In genomic region chr10:62507591-62508308, GRCm38 (mm10) we compare ENCODE assay signal across 7 mouse cellular contexts. TPM values are rescaled to one million over a fixed set of nuclear protein-coding genes. Genes with fewer than 3 reads are reported as not detected.
DNase-seq lines count a peak whose midpoint lies in the region; ATAC-seq and TF ChIP-seq lines count a peak whose summit lies in the region.

No protein-coding gene starts in this region.

- no peak overlapping the region for H3K27ac ChIP-seq in ES-E14 (ENCODE audit: insufficient read depth, low read depth, low read length, poor library complexity, severe bottlenecking)
- peak overlapping the region; percentile 76 for H3K27ac ChIP-seq in liver, embryonic 13.5 days

- H3K4me3 ChIP-seq in ES-E14 (ENCODE audit: insufficient read depth in 1 of 2, low read depth in 1 of 2, low read length in 2 of 2, poor library complexity in 1 of 2, severe bottlenecking in 1 of 2): peak overlapping the region in 1 of 2 experiments; percentile 39; a peak in 1 of 4 replicates
- H3K4me3 ChIP-seq in liver, embryonic 13.5 days (replicated peaks): peak overlapping the region; percentile 54
- peak overlapping the region; percentile 14 for H3K4me3 ChIP-seq in myocyte

- H3K4me1 ChIP-seq in ES-E14 (ENCODE audit: control insufficient read depth in 2 of 2, insufficient read depth in 2 of 2, low read length in 2 of 2, poor library complexity in 1 of 2): peaks cover 0 to 5% of the 10 kb centered on the region in 2 experiments; a peak in 2 of 4 replicates
- peaks cover 70% of the 10 kb centered on the region for H3K4me1 ChIP-seq in liver, embryonic 13.5 days (replicated peaks)

- DNase-seq in ES-E14 (ENCODE audit: low read depth, low spot score): no peak
- DNase-seq in brain, adult 2 months (ENCODE audit: low read depth, low spot score): peak; percentile 35
- peak; percentile 41 for DNase-seq in gastrocnemius, postnatal 10 days
- DNase-seq in induced T-regulatory cell, adult 2 months (ENCODE audit: low read depth): peak; percentile 97
- no peak for DNase-seq in liver, embryonic 13.5 days
- DNase-seq in thymus, postnatal 25 days: peak; percentile 65

- WGBS in liver, embryonic 13.5 days (ENCODE audit: insufficient replicate concordance): 3% methylated on average over 18 of the region's 18 CpGs

- no peak for TF ChIP-seq POLR2A in myocyte (IDR thresholded peaks at IDR 0.05; ENCODE audit: insufficient read length, low read depth)

- H3K9ac ChIP-seq in ES-E14 (ENCODE audit: insufficient read depth, low read depth, low read length, poor library complexity, severe bottlenecking): no peak overlapping the region
- peak overlapping the region; percentile 69 for H3K9ac ChIP-seq in liver, embryonic 13.5 days

- peak overlapping the region; percentile 80 for H3K4me2 ChIP-seq in liver, embryonic 13.5 days
- H3K4me2 ChIP-seq in myocyte (ENCODE audit: low read depth): peak overlapping the region; percentile 75

- H3ac ChIP-seq in myocyte (ENCODE audit: control insufficient read depth, insufficient read length): no peak overlapping the region

- 0 out of 2 replicates have a peak, but pooled peaks cover 7% of the 10 kb centered on the region for H3K27me3 ChIP-seq in liver, embryonic 13.5 days
- peaks cover 5% of the 10 kb centered on the region for H3K27me3 ChIP-seq in myocyte (ENCODE audit: control insufficient read depth, insufficient read depth, insufficient read length)

- in situ Hi-C loops in ES-E14 (cut with MboI; ENCODE audit: low sequenced_read_pairs in 2 of 2, unreplicated experiment in 2 of 2): no loop called here

- peak; percentile 41; the same call in 1 of the 2 replicates for ATAC-seq in liver, embryonic 13.5 days (ENCODE audit: low read depth)

- H3K36me3 ChIP-seq in ES-E14 (ENCODE audit: control insufficient read depth, insufficient read depth, low read length, poor library complexity, severe bottlenecking) (no peaks in the 10 kb centered on the region), myocyte (ENCODE audit: control insufficient read depth, insufficient read depth) (no peaks in the 10 kb centered on the region)
- no peaks in the 10 kb centered on the region for H3K36me3 ChIP-seq in liver, embryonic 13.5 days

- no peaks in the 10 kb centered on the region for H3K79me2 ChIP-seq in myocyte (ENCODE audit: control insufficient read depth, insufficient read depth)

- H3K9me3 ChIP-seq in ES-E14 (ENCODE audit: control insufficient read depth, insufficient read depth, low read depth, low read length): no peaks in the 10 kb centered on the region
- H3K9me3 ChIP-seq in liver, embryonic 13.5 days (replicated peaks): no peaks in the 10 kb centered on the region

TF ChIP-seq in ES-E14, 5 proteins besides CTCF, POLR2A, EP300 and RAD21:
- TF ChIP-seq ZNF384 (IDR thresholded peaks at IDR 0.05; ENCODE audit: low read depth, low read length) (no peak), HCFC1 (IDR thresholded peaks at IDR 0.05; ENCODE audit: borderline replicate concordance, insufficient read depth, low read length) (no peak), MAFK (IDR thresholded peaks at IDR 0.05; ENCODE audit: insufficient read depth, low read depth, low read length) (peak; percentile 69), ZC3H11A (IDR thresholded peaks at IDR 0.05; ENCODE audit: borderline replicate concordance, low read depth, low read length) (no peak), CHD2 (IDR thresholded peaks at IDR 0.05; ENCODE audit: low read depth, low read length) (no peak)

TF ChIP-seq in myocyte, 11 proteins besides CTCF, POLR2A, EP300 and RAD21:
- TF ChIP-seq SRF (IDR thresholded peaks at IDR 0.05; ENCODE audit: control insufficient read depth, insufficient read length, low read depth) (no peak), REST (IDR thresholded peaks at IDR 0.05; ENCODE audit: insufficient read depth, insufficient read length) (no peak), TCF3 (IDR thresholded peaks at IDR 0.05; ENCODE audit: insufficient read length, low read depth) (no peak), MYOG (IDR thresholded peaks at IDR 0.05; ENCODE audit: control insufficient read depth in 1 of 3, insufficient read depth in 1 of 3, insufficient read length in 2 of 3, low read depth in 2 of 3) (no peak), MAX (IDR thresholded peaks at IDR 0.05; ENCODE audit: low read depth) (no peak), CEBPB (IDR thresholded peaks at IDR 0.05; ENCODE audit: insufficient read depth, poor library complexity, severe bottlenecking) (no peak), E2F4 (IDR thresholded peaks at IDR 0.05; ENCODE audit: insufficient read depth) (no peak), MYOD1 (IDR thresholded peaks at IDR 0.05; ENCODE audit: control insufficient read depth in 1 of 3, insufficient read length in 2 of 3, low read depth in 2 of 3) (no peak), USF1 (IDR thresholded peaks at IDR 0.05; ENCODE audit: low read depth) (no peak), POLR2AphosphoS2 (IDR thresholded peaks at IDR 0.05; ENCODE audit: insufficient read length, low read depth) (no peak), TCF12 (IDR thresholded peaks at IDR 0.05; ENCODE audit: insufficient read depth, poor library complexity, severe bottlenecking) (no peak)

RNA-seq across cellular contexts. Expression of gene Srgn, which starts 19.5 kb away (rescaled TPM):
- 5.4 and 33.6 TPM in 2 replicates for total RNA-seq in ES-E14 (2012; rRNA removed)
- total RNA-seq in gastrocnemius, postnatal 10 days (2021): 10 to 100 TPM; 11.2 to 17.2 TPM
- polyA plus RNA-seq in liver, embryonic 13.5 days (2015; fragmentation: Nextera tagmentation; extraction: Ambion mirVana): 67.1 and 71.8 TPM in 2 replicates
- polyA plus RNA-seq in myocyte (2012; fragmentation: generic; extraction: Trizol): 1.1 TPM

RNA-seq across cellular contexts. Expression of gene Vps26a, which starts 21.1 kb away (rescaled TPM):
- 21.7 and 32.1 TPM in 2 replicates for total RNA-seq in ES-E14 (2012; rRNA removed)
- total RNA-seq in gastrocnemius, postnatal 10 days (2021): 10 to 100 TPM; 29.1 to 30.1 TPM
- 49.1 and 67.3 TPM in 2 replicates for polyA plus RNA-seq in liver, embryonic 13.5 days (2015; fragmentation: Nextera tagmentation; extraction: Ambion mirVana)
- 25.6 TPM for polyA plus RNA-seq in myocyte (2012; fragmentation: generic; extraction: Trizol)

RNA-seq across cellular contexts. Expression of gene Supv3l1, which starts 58.2 kb away (rescaled TPM):
- total RNA-seq in ES-E14 (2012; rRNA removed): 50.0 and 54.7 TPM in 2 replicates
- 10 to 100 TPM; 16.7 to 23.9 TPM for total RNA-seq in gastrocnemius, postnatal 10 days (2021)
- polyA plus RNA-seq in liver, embryonic 13.5 days (2015; fragmentation: Nextera tagmentation; extraction: Ambion mirVana): 20.0 and 22.6 TPM in 2 replicates
- 30.6 TPM for polyA plus RNA-seq in myocyte (2012; fragmentation: generic; extraction: Trizol)

RNA-seq across cellular contexts. Expression of gene 4930507D05Rik, which starts 58.5 kb away (rescaled TPM):
- 1.4 and 1.5 TPM in 2 replicates for total RNA-seq in ES-E14 (2012; rRNA removed)
- under 1 TPM in 1 of 2 experiments, not detected in 1; 0.16 TPM for total RNA-seq in gastrocnemius, postnatal 10 days (2021)
- polyA plus RNA-seq in liver, embryonic 13.5 days (2015; fragmentation: Nextera tagmentation; extraction: Ambion mirVana): 0.21 and 0.23 TPM in 2 replicates
- polyA plus RNA-seq in myocyte (2012; fragmentation: generic; extraction: Trizol): 0.20 TPM

Comparison
In these comparisons a context has a peak if more than half of its experiments do, and no peak if none do; other contexts are left out.
1. DNase-seq: peak in brain, adult 2 months (single experiment), gastrocnemius, postnatal 10 days (single experiment), induced T-regulatory cell, adult 2 months (single experiment) and thymus, postnatal 25 days (single experiment); none in ES-E14 (single experiment) and liver, embryonic 13.5 days (single experiment).